Mouse (Mus musculus) skeletal muscle tissue, adult 2 months (tissue): ENCODE results near the gene Zfpm1.
A peak's percentile ranks its signal among the peaks of the same experiment; 100 is the strongest.

Experiments
- DNase-seq: peaks from one replicate; pipeline ENCODE4 v3.0.0-alpha.2; 2012; ENCODE audit warnings: low read depth, low spot score

The Zfpm1 gene

DNA sequence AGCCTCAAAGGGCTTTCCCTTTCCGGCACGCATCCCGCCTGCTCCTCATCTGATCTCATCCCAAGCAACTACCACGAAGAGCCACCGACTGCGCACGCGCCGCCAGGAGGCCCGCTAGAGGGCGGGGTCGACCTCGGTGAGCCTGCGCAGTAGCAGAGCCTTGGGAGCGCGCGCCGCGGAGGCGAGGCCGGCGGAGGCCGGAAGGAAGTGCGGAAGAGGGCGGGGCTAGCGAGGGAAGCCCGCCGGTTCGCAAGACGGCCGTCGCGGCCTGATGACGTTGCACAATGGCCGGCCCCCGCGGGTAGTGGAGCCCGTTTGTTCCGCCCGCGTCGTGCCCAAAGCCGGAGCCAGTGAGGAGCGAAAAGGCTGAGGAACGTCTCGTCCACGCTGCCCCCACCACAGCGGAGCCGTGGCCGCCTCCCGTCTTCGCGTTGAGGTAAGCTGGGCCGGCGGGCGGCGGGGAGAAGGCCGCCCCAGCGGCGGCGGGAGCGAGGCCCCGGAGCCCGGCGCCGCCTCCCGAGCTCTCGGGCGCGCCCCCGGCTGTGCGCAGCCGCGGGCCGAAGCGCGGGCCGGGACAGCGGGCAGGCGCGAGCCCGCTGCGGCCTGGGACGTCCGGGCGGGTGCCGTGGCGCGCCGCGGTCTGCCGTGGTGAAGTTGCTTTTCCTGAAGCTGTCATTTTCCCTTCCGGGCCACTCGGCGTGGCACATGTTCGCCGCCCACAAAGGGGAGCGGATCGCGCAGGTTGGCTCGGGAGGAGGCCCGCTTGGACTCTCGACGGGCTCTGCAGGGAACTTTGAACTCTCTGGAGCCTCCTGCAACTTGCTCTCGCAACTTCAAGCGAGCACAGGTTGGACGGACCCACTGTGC is 94.7 kb downstream of the Zfpm1 start, which contains the start of gene Zc3h18:
Gene Zc3h18, plus strand, starts transcription at position 245 of the 867 bp plus-strand sequence.
- peak; percentile 99 for DNase-seq

DNA sequence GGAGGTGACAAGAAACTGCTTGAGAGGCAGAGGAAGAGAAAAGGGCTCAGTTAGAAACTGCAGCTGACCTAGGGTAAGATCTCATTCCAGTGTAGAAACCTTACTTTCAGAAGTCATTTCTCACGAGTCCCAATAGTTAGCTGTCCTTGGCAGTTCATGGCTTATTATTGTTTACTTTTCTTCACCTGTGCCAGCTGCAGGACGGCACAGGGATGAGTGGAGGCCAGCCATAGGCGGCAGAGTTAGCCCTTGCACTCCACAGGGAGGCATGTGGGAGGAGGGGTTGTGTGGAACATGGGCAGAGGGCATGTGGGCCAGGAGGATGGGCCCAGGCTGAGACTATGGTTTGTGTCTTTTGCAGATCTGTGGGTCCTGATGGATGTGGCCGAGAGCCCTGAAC is 101.1 kb downstream of the Zfpm1 start:
- no peak for DNase-seq
